Mouse (Mus musculus) liver, adult 2 months (tissue): ENCODE data around the gene Uhrf2.

Source experiments
- CTCF ChIP-seq: fragments of 200-500 bp; IDR thresholded peaks from 2 replicates; pipeline ENCODE4 v1.5.1; 2011; ENCODE audit warnings: low read depth, low read length, control low read depth
- POLR2A ChIP-seq: fragments of 200-500 bp; IDR thresholded peaks from 2 replicates; pipeline ENCODE4 v1.6.1; 2011; ENCODE audit warnings: low read length, control low read depth; ENCODE audit not compliant: insufficient read depth; ENCODE audit errors: extremely low read depth

- no peak for TF ChIP-seq CTCF
- no peak for TF ChIP-seq POLR2A
These were observed 78.3 kb downstream of the Uhrf2 start for GRCm38 (mm10) chr19:30108616-30109015.
